Mouse (Mus musculus): Measurements from ENCODE around the gene Scyl3. TPM values are rescaled to one million over a fixed set of nuclear protein-coding genes. Genes with fewer than 3 reads are reported as not detected.

The Scyl3 gene
- polyA plus RNA-seq (2014; fragmentation: Nextera tagmentation; extraction: Ambion mirVana), result 10.9 and 13.2 TPM in 2 replicates

DNA sequence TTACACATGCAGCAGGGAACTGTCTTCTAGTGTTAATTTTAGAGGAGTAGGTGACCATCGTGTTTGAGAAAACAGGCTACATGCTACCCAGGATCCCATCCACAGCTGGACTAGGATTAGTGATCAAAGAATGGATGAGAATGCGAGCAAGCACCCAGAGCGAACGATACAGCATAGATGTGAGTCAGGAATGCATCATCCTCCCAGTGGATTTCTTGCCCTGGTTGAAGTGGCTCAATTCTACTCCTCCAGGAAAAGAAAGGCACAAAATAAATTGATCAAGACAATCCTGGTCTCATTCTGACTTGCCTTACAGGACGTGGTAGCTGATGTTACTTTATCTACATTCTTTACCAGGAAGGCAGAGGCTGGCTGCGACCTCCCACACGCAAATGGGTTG is at the start of gene Scyl3:
Gene Scyl3 (plus strand): TSS at position 255 of the 400 bp plus-strand sequence.
- 71% methylated on average over 7 of the region's 7 CpGs for WGBS
- ATAC-seq (ENCODE audit: insufficient number of reproducible peaks, insufficient read depth, low FRiP score, low read depth), result no peak
- Histone ChIP-seq H3K27ac (replicated peaks in 1 of 2; ENCODE audit: control insufficient read depth in 1 of 2, insufficient read depth in 1 of 2, low read depth in 2 of 2, low read length in 2 of 2) (peak within 1 kb of the TSS; percentile 69 to 80), H3K9ac (ENCODE audit: low read length) (peak within 1 kb of the TSS; percentile 98), H3K27me3 (ENCODE audit: control insufficient read depth, insufficient read depth, low read length) (no peaks in the 10 kb centered on the region), H3K36me3 (ENCODE audit: control insufficient read depth, insufficient read depth, low read length) (peaks cover 10% of the 10 kb centered on the region), H3K4me2 (ENCODE audit: low read length) (peak within 1 kb of the TSS; percentile 92), H3K4me3 (ENCODE audit: control insufficient read depth in 1 of 2, insufficient read depth in 1 of 2, low read depth in 1 of 2, low read length in 2 of 2) (peak within 1 kb of the TSS; percentile 96 to 97), H3K4me1 (ENCODE audit: control insufficient read depth in 2 of 2, insufficient read depth in 2 of 2, low read length in 2 of 2) (peaks cover 4 to 14% of the 10 kb centered on the region in 2 experiments), H3K9me3 (ENCODE audit: control insufficient read depth, low read length) (no peaks in the 10 kb centered on the region)

DNA sequence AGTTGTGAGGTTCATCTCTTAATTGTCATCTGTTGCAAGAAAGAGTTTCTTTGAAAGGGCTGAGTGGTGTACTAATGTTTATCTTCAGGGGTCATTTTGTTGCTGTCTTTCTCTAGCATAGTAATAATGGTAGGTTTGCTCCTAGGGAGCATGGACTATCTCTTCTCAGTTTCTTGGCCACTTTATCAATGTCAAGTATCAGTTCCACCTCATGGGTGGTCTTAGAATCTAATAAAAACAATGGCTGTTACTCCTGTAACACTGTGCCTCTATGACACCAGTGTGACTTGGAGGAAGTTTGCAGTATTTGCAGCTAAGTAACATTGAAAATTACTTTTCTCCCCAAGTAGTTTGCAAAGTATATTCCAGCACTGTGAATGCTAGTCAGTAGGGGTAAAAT is 39.3 kb upstream of the Scyl3 start:
- Histone ChIP-seq H3K27ac (replicated peaks in 1 of 2; ENCODE audit: control insufficient read depth in 1 of 2, insufficient read depth in 1 of 2, low read depth in 2 of 2, low read length in 2 of 2) (no peak overlapping the region), H3K27me3 (ENCODE audit: control insufficient read depth, insufficient read depth, low read length) (no peaks in the 10 kb centered on the region), H3K4me1 (ENCODE audit: control insufficient read depth in 2 of 2, insufficient read depth in 2 of 2, low read length in 2 of 2) (no peaks in the 10 kb centered on the region), H3K9me3 (ENCODE audit: control insufficient read depth, low read length) (no peaks in the 10 kb centered on the region), H3K4me2 (ENCODE audit: low read length) (no peak overlapping the region), H3K36me3 (ENCODE audit: control insufficient read depth, insufficient read depth, low read length) (no peaks in the 10 kb centered on the region), H3K4me3 (ENCODE audit: control insufficient read depth in 1 of 2, insufficient read depth in 1 of 2, low read depth in 1 of 2, low read length in 2 of 2) (no peak overlapping the region), H3K9ac (ENCODE audit: low read length) (no peak overlapping the region)
- ATAC-seq (ENCODE audit: insufficient number of reproducible peaks, insufficient read depth, low FRiP score, low read depth), result no peak

DNA sequence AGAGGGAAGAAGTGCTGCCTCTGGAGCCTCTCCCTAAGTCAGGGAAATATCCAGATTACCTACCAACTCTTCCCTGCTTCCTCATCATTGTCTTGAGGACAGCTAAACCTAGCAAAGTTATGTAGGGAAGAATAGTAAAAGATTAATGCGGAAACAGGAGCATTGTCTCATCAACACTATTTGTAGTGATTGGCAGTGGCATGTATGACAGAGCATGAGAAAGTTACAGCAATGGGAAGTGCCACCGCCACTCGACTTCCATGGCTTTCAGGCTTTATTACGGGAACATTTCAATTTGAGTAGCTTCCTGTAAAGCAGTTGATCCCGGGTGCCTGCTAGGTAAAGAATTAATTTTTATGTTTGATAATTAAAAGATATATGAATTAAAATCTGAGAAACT is 35.6 kb upstream of the Scyl3 start:
- H3K27me3 ChIP-seq (ENCODE audit: control insufficient read depth, insufficient read depth, low read length), result no peaks in the 10 kb centered on the region
- H3K4me1 ChIP-seq (ENCODE audit: control insufficient read depth in 2 of 2, insufficient read depth in 2 of 2, low read length in 2 of 2), result no peaks in the 10 kb centered on the region
- no peak overlapping the region for H3K9ac ChIP-seq (ENCODE audit: low read length)
- ATAC-seq (ENCODE audit: insufficient number of reproducible peaks, insufficient read depth, low FRiP score, low read depth), result no peak
- no peaks in the 10 kb centered on the region for H3K36me3 ChIP-seq (ENCODE audit: control insufficient read depth, insufficient read depth, low read length)
- no peak overlapping the region for H3K4me3 ChIP-seq (ENCODE audit: control insufficient read depth in 1 of 2, insufficient read depth in 1 of 2, low read depth in 1 of 2, low read length in 2 of 2)
- H3K4me2 ChIP-seq (ENCODE audit: low read length), result no peak overlapping the region
- H3K9me3 ChIP-seq (ENCODE audit: control insufficient read depth, low read length), result no peaks in the 10 kb centered on the region
- 88% methylated on average over 5 of the region's 5 CpGs for WGBS
- H3K27ac ChIP-seq (replicated peaks in 1 of 2; ENCODE audit: control insufficient read depth in 1 of 2, insufficient read depth in 1 of 2, low read depth in 2 of 2, low read length in 2 of 2), result no peak overlapping the region

DNA sequence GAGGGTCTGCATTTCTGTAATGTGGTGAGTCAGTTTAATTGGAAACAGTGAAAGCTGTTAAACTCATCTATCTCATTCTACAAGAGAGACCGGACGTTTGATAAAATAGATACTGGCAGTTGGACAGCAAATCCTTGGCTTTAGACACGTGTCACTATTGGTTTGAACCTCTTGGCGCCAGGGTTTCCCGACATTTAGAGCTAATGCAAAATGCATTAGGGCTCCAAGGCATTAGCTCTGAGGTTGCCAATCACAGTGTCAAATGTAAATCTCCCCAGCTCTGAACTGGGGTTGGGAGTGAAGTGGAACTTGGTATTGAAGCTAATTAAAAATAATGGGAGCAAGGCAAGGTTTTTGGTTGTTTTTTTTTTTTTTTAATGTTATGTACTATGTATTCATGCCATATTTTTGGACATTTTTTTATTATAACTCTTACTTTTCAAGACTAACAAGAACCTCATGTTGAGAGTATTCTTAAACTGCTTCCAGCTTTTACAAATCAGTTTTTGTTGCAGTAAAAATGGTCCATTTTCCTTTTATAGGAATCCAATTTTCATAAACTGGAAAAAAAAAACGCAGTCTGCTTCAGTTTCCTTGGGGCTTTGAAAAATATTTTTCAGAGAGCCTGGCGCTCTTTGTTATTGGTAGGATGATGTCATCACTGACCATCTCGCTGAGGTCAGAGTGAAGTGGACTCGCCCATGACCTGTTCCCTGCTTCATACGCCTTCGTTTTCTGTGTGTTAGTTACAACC is 34.9 kb upstream of the Scyl3 start:
- Histone ChIP-seq H3K36me3 (ENCODE audit: control insufficient read depth, insufficient read depth, low read length) (no peaks in the 10 kb centered on the region), H3K4me1 (ENCODE audit: control insufficient read depth in 2 of 2, insufficient read depth in 2 of 2, low read length in 2 of 2) (no peaks in the 10 kb centered on the region), H3K27me3 (ENCODE audit: control insufficient read depth, insufficient read depth, low read length) (no peaks in the 10 kb centered on the region), H3K9me3 (ENCODE audit: control insufficient read depth, low read length) (no peaks in the 10 kb centered on the region), H3K27ac (replicated peaks in 1 of 2; ENCODE audit: control insufficient read depth in 1 of 2, insufficient read depth in 1 of 2, low read depth in 2 of 2, low read length in 2 of 2) (no peak overlapping the region), H3K4me3 (ENCODE audit: control insufficient read depth in 1 of 2, insufficient read depth in 1 of 2, low read depth in 1 of 2, low read length in 2 of 2) (no peak overlapping the region), H3K4me2 (ENCODE audit: low read length) (no peak overlapping the region), H3K9ac (ENCODE audit: low read length) (no peak overlapping the region)
- no peak for ATAC-seq (ENCODE audit: insufficient number of reproducible peaks, insufficient read depth, low FRiP score, low read depth)
- WGBS, result 79% methylated on average over 11 of the region's 11 CpGs

DNA sequence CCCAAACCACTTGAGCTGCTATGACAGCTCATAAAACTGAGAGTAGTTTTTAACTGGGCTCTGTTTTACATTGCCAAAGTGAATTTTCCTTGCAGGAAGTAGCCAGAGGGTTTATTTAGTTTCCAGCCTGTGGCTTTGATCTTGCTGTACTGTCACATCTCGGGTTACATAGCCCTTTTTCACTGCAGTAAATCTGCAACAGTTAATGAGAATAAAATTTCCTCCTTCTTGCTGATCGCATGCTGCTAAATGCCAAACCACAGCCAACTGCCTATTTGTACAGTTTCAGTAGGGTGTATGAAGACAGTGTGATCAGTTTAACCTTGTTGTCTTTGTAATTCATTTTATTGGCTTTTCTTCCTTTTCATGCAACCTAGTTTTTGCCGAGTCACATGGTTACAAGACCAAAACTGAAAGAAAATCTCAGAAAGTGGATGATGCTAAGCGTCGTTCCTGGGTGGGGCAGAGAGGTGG is 30.6 kb upstream of the Scyl3 start:
- no peak overlapping the region for H3K9ac ChIP-seq (ENCODE audit: low read length)
- H3K27me3 ChIP-seq (ENCODE audit: control insufficient read depth, insufficient read depth, low read length), result no peaks in the 10 kb centered on the region
- ATAC-seq (ENCODE audit: insufficient number of reproducible peaks, insufficient read depth, low FRiP score, low read depth), result no peak
- WGBS, result 70% methylated on average over 5 of the region's 5 CpGs
- no peaks in the 10 kb centered on the region for H3K4me1 ChIP-seq (ENCODE audit: control insufficient read depth in 2 of 2, insufficient read depth in 2 of 2, low read length in 2 of 2)
- no peak overlapping the region for H3K27ac ChIP-seq (replicated peaks in 1 of 2; ENCODE audit: control insufficient read depth in 1 of 2, insufficient read depth in 1 of 2, low read depth in 2 of 2, low read length in 2 of 2)
- no peaks in the 10 kb centered on the region for H3K9me3 ChIP-seq (ENCODE audit: control insufficient read depth, low read length)
- H3K36me3 ChIP-seq (ENCODE audit: control insufficient read depth, insufficient read depth, low read length), result no peaks in the 10 kb centered on the region
- H3K4me2 ChIP-seq (ENCODE audit: low read length), result no peak overlapping the region
- no peak overlapping the region for H3K4me3 ChIP-seq (ENCODE audit: control insufficient read depth in 1 of 2, insufficient read depth in 1 of 2, low read depth in 1 of 2, low read length in 2 of 2)

DNA sequence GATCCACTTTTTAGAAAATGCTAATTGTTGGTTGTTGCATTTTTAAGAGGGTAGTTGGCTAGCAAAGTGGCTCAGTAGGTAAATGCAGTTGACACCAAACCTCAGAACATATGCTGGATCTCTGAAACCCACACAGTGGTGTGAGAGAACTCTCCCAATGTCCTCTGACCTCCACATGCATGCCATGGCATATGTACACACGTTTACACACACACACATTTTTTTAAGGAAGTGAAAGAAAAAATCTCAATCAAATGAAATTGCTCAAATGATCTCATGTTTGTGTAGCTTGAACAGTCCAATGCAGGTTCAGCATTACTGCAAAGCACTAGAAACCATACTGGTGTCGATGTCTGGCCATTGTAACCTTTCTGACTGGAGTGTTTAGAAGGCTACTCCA is 29.3 kb upstream of the Scyl3 start:
- H3K4me2 ChIP-seq (ENCODE audit: low read length), result no peak overlapping the region
- H3K9me3 ChIP-seq (ENCODE audit: control insufficient read depth, low read length), result no peaks in the 10 kb centered on the region
- no peak overlapping the region for H3K27ac ChIP-seq (replicated peaks in 1 of 2; ENCODE audit: control insufficient read depth in 1 of 2, insufficient read depth in 1 of 2, low read depth in 2 of 2, low read length in 2 of 2)
- ATAC-seq (ENCODE audit: insufficient number of reproducible peaks, insufficient read depth, low FRiP score, low read depth), result no peak
- WGBS, result 87% methylated on average over 2 of the region's 2 CpGs
- H3K27me3 ChIP-seq (ENCODE audit: control insufficient read depth, insufficient read depth, low read length), result no peaks in the 10 kb centered on the region
- no peaks in the 10 kb centered on the region for H3K4me1 ChIP-seq (ENCODE audit: control insufficient read depth in 2 of 2, insufficient read depth in 2 of 2, low read length in 2 of 2)
- no peak overlapping the region for H3K9ac ChIP-seq (ENCODE audit: low read length)
- no peaks in the 10 kb centered on the region for H3K36me3 ChIP-seq (ENCODE audit: control insufficient read depth, insufficient read depth, low read length)
- no peak overlapping the region for H3K4me3 ChIP-seq (ENCODE audit: control insufficient read depth in 1 of 2, insufficient read depth in 1 of 2, low read depth in 1 of 2, low read length in 2 of 2)

DNA sequence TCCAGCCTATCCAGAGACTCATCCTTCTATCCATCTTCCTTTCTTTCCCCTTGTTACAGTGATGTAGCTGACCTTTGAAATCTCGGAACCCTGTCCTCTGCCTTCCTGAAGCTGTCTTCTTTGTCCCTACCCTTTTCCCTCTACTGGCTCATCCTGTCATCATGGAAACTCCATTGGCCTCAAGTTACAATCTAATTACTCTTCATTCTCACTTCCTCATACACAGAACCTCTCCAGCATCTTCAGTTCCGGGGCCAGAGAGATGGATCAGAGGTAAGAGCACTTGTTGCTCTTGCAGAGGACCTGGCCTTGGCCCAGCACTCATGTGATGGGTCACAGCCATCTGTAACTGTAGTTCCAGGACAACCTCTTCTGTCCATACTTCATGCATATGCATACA is 28.7 kb upstream of the Scyl3 start:
- Histone ChIP-seq H3K27ac (replicated peaks in 1 of 2; ENCODE audit: control insufficient read depth in 1 of 2, insufficient read depth in 1 of 2, low read depth in 2 of 2, low read length in 2 of 2) (no peak overlapping the region), H3K9me3 (ENCODE audit: control insufficient read depth, low read length) (no peaks in the 10 kb centered on the region), H3K27me3 (ENCODE audit: control insufficient read depth, insufficient read depth, low read length) (no peaks in the 10 kb centered on the region), H3K9ac (ENCODE audit: low read length) (no peak overlapping the region), H3K4me1 (ENCODE audit: control insufficient read depth in 2 of 2, insufficient read depth in 2 of 2, low read length in 2 of 2) (no peaks in the 10 kb centered on the region), H3K4me3 (ENCODE audit: control insufficient read depth in 1 of 2, insufficient read depth in 1 of 2, low read depth in 1 of 2, low read length in 2 of 2) (no peak overlapping the region), H3K36me3 (ENCODE audit: control insufficient read depth, insufficient read depth, low read length) (no peaks in the 10 kb centered on the region), H3K4me2 (ENCODE audit: low read length) (no peak overlapping the region)
- ATAC-seq (ENCODE audit: insufficient number of reproducible peaks, insufficient read depth, low FRiP score, low read depth), result no peak
- WGBS, result 82% methylated on average over 2 of the region's 2 CpGs

DNA sequence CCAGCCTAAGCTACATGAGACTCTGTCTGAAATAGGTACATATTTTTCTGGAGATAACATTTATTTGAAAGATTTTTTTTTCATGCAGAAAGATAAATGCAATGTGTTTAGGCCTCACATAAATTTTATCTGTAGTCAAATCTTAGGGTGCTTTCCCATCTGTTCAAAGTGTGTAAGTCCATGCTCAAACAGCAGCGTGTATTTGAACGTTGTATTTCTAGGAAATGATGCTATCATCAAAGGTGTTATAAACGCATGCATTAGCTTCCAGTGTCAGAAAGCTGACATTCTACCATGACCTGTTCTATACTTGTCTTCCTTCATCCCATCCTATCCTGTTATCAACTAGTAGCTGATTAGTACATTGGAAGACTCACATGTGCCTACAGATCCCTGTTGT is 25.5 kb upstream of the Scyl3 start:
- Histone ChIP-seq H3K27ac (replicated peaks in 1 of 2; ENCODE audit: control insufficient read depth in 1 of 2, insufficient read depth in 1 of 2, low read depth in 2 of 2, low read length in 2 of 2) (no peak overlapping the region), H3K9me3 (ENCODE audit: control insufficient read depth, low read length) (no peaks in the 10 kb centered on the region), H3K4me3 (ENCODE audit: control insufficient read depth in 1 of 2, insufficient read depth in 1 of 2, low read depth in 1 of 2, low read length in 2 of 2) (no peak overlapping the region), H3K36me3 (ENCODE audit: control insufficient read depth, insufficient read depth, low read length) (no peaks in the 10 kb centered on the region), H3K4me1 (ENCODE audit: control insufficient read depth in 2 of 2, insufficient read depth in 2 of 2, low read length in 2 of 2) (no peaks in the 10 kb centered on the region), H3K27me3 (ENCODE audit: control insufficient read depth, insufficient read depth, low read length) (no peaks in the 10 kb centered on the region), H3K9ac (ENCODE audit: low read length) (no peak overlapping the region), H3K4me2 (ENCODE audit: low read length) (no peak overlapping the region)
- ATAC-seq (ENCODE audit: insufficient number of reproducible peaks, insufficient read depth, low FRiP score, low read depth), result no peak
- 75% methylated on average over 3 of the region's 3 CpGs for WGBS

Data from heart, embryonic 14.5 days (tissue).